Mouse (Mus musculus): ENCODE measurements around the gene Tmem151b. TPM values are rescaled to one million over a fixed set of nuclear protein-coding genes. Genes with fewer than 3 reads are reported as not detected.

The Tmem151b gene
- polyA plus RNA-seq, 1 experiment, result 0.81 TPM

GRCm38 (mm10) chr17:45547461-45548190 lies 1.9 kb downstream of the Tmem151b start:
- Histone ChIP-seq H3K4me3 (ENCODE audit: insufficient read depth, low read length) (no peak overlapping the region), H3K4me1 (ENCODE audit: control insufficient read depth, insufficient read depth, low read length) (no peaks in the 10 kb centered on the region), H3K27ac (ENCODE audit: insufficient read depth, low read length) (no peak overlapping the region)
- TF ChIP-seq CTCF (IDR thresholded peaks at IDR 0.05; ENCODE audit: borderline replicate concordance, insufficient read depth, low read length) (no peak), POLR2A (IDR thresholded peaks at IDR 0.05; ENCODE audit: low read depth, low read length) (no peak)

GRCm38 (mm10) chr17:45546941-45547340 lies 2.5 kb downstream of the Tmem151b start:
- H3K4me1 ChIP-seq (ENCODE audit: control insufficient read depth, insufficient read depth, low read length), result no peaks in the 10 kb centered on the region
- H3K4me3 ChIP-seq (ENCODE audit: insufficient read depth, low read length), result no peak overlapping the region
- no peak overlapping the region for H3K27ac ChIP-seq (ENCODE audit: insufficient read depth, low read length)
- TF ChIP-seq CTCF (IDR thresholded peaks at IDR 0.05; ENCODE audit: borderline replicate concordance, insufficient read depth, low read length), result no peak
- no peak for TF ChIP-seq POLR2A (IDR thresholded peaks at IDR 0.05; ENCODE audit: low read depth, low read length)

GRCm38 (mm10) chr17:45545278-45545961 lies 4.1 kb downstream of the Tmem151b start:
- Histone ChIP-seq H3K4me1 (ENCODE audit: control insufficient read depth, insufficient read depth, low read length) (no peaks in the 10 kb centered on the region), H3K4me3 (ENCODE audit: insufficient read depth, low read length) (no peak overlapping the region), H3K27ac (ENCODE audit: insufficient read depth, low read length) (no peak overlapping the region)
- no peak for TF ChIP-seq CTCF (IDR thresholded peaks at IDR 0.05; ENCODE audit: borderline replicate concordance, insufficient read depth, low read length)
- TF ChIP-seq POLR2A (IDR thresholded peaks at IDR 0.05; ENCODE audit: low read depth, low read length), result no peak

- H3K4me1 ChIP-seq (ENCODE audit: control insufficient read depth, insufficient read depth, low read length), result no peaks in the 10 kb centered on the region
- TF ChIP-seq CTCF (IDR thresholded peaks at IDR 0.05; ENCODE audit: borderline replicate concordance, insufficient read depth, low read length), result no peak
- no peak for TF ChIP-seq POLR2A (IDR thresholded peaks at IDR 0.05; ENCODE audit: low read depth, low read length)
- no peak overlapping the region for H3K27ac ChIP-seq (ENCODE audit: insufficient read depth, low read length)
- no peak overlapping the region for H3K4me3 ChIP-seq (ENCODE audit: insufficient read depth, low read length)
Measured at GRCm38 (mm10) chr17:45544873-45545277, 4.6 kb downstream of the Tmem151b start.

GRCm38 (mm10) chr17:45544001-45544872 lies 5.2 kb downstream of the Tmem151b start:
- no peak for TF ChIP-seq POLR2A (IDR thresholded peaks at IDR 0.05; ENCODE audit: low read depth, low read length)
- no peak for TF ChIP-seq CTCF (IDR thresholded peaks at IDR 0.05; ENCODE audit: borderline replicate concordance, insufficient read depth, low read length)
- Histone ChIP-seq H3K4me3 (ENCODE audit: insufficient read depth, low read length) (no peak overlapping the region), H3K27ac (ENCODE audit: insufficient read depth, low read length) (no peak overlapping the region), H3K4me1 (ENCODE audit: control insufficient read depth, insufficient read depth, low read length) (no peaks in the 10 kb centered on the region)

GRCm38 (mm10) chr17:45543115-45543514 lies 6.4 kb downstream of the Tmem151b start:
- H3K4me1 ChIP-seq (ENCODE audit: control insufficient read depth, insufficient read depth, low read length), result no peaks in the 10 kb centered on the region
- TF ChIP-seq CTCF (IDR thresholded peaks at IDR 0.05; ENCODE audit: borderline replicate concordance, insufficient read depth, low read length) (no peak), POLR2A (IDR thresholded peaks at IDR 0.05; ENCODE audit: low read depth, low read length) (no peak)
- H3K27ac ChIP-seq (ENCODE audit: insufficient read depth, low read length), result no peak overlapping the region
- H3K4me3 ChIP-seq (ENCODE audit: insufficient read depth, low read length), result no peak overlapping the region

- Histone ChIP-seq H3K4me1 (ENCODE audit: control insufficient read depth, insufficient read depth, low read length) (no peaks in the 10 kb centered on the region), H3K4me3 (ENCODE audit: insufficient read depth, low read length) (no peak overlapping the region), H3K27ac (ENCODE audit: insufficient read depth, low read length) (no peak overlapping the region)
- no peak for TF ChIP-seq CTCF (IDR thresholded peaks at IDR 0.05; ENCODE audit: borderline replicate concordance, insufficient read depth, low read length)
- TF ChIP-seq POLR2A (IDR thresholded peaks at IDR 0.05; ENCODE audit: low read depth, low read length), result no peak
Measured at GRCm38 (mm10) chr17:45542705-45543104, 6.8 kb downstream of the Tmem151b start.

GRCm38 (mm10) chr17:45542129-45542528 lies 7.3 kb downstream of the Tmem151b start:
- no peak overlapping the region for H3K27ac ChIP-seq (ENCODE audit: insufficient read depth, low read length)
- TF ChIP-seq POLR2A (IDR thresholded peaks at IDR 0.05; ENCODE audit: low read depth, low read length) (no peak), CTCF (IDR thresholded peaks at IDR 0.05; ENCODE audit: borderline replicate concordance, insufficient read depth, low read length) (no peak)

GRCm38 (mm10) chr17:45539664-45540063 lies 9.8 kb downstream of the Tmem151b start:
- Histone ChIP-seq H3K27ac (ENCODE audit: insufficient read depth, low read length) (no peak overlapping the region), H3K4me3 (ENCODE audit: insufficient read depth, low read length) (no peak overlapping the region), H3K4me1 (ENCODE audit: control insufficient read depth, insufficient read depth, low read length) (no peaks in the 10 kb centered on the region)
- TF ChIP-seq CTCF (IDR thresholded peaks at IDR 0.05; ENCODE audit: borderline replicate concordance, insufficient read depth, low read length) (no peak), POLR2A (IDR thresholded peaks at IDR 0.05; ENCODE audit: low read depth, low read length) (no peak)

More at GRCm38 (mm10) chr17:45542129-45542528, 7.3 kb downstream of the Tmem151b start:
- Histone ChIP-seq H3K4me1 (ENCODE audit: control insufficient read depth, insufficient read depth, low read length) (no peaks in the 10 kb centered on the region), H3K4me3 (ENCODE audit: insufficient read depth, low read length) (no peak overlapping the region)
